Mouse (Mus musculus) urinary bladder, adult 2 months (tissue): ENCODE measurements around the gene Fmo4. TPM values are rescaled to one million over a fixed set of nuclear protein-coding genes. Genes with fewer than 3 reads are reported as not detected.

Experiments
- DNase-seq: peaks from one replicate; pipeline ENCODE4 v3.0.0; 2022; ENCODE audit warnings: low spot score
- polyA plus RNA-seq: library from polyadenylated mRNA; depleted of rRNA; stranded (reverse); fragments of >200 nt; gene quantifications from 2 replicates; pipeline ENCODE4 v1.2.3, GENCODE M21; 2012; rRNA removed

The Fmo4 gene
- polyA plus RNA-seq: 1.2 and 1.7 TPM in 2 replicates

- DNase-seq: no peak
These were observed at the start of gene Fmo4 for GRCm38 (mm10) chr1:162813836-162814156. Gene Fmo4 (minus strand): TSS chr1:162813972.

- DNase-seq: no peak
These were observed 48.6 kb upstream of the Fmo4 start for GRCm38 (mm10) chr1:162862328-162862727.

GRCm38 (mm10) chr1:162859996-162860605 is 46.3 kb upstream of the Fmo4 start:
- DNase-seq: no peak

GRCm38 (mm10) chr1:162859545-162859976 is 45.8 kb upstream of the Fmo4 start:
- no peak for DNase-seq

GRCm38 (mm10) chr1:162858748-162859130 is 45.0 kb upstream of the Fmo4 start:
- no peak for DNase-seq

GRCm38 (mm10) chr1:162857766-162858747 is 44.3 kb upstream of the Fmo4 start:
- no peak for DNase-seq

- DNase-seq: no peak
These were observed 40.2 kb upstream of the Fmo4 start for GRCm38 (mm10) chr1:162853812-162854482.

GRCm38 (mm10) chr1:162847554-162847953 is 33.8 kb upstream of the Fmo4 start:
- no peak for DNase-seq

- no peak for DNase-seq
These were observed 26.4 kb upstream of the Fmo4 start for GRCm38 (mm10) chr1:162840211-162840610.

- no peak for DNase-seq
These were observed 25.2 kb upstream of the Fmo4 start for GRCm38 (mm10) chr1:162838976-162839375.

GRCm38 (mm10) chr1:162834342-162834741 is 20.6 kb upstream of the Fmo4 start:
- no peak for DNase-seq

GRCm38 (mm10) chr1:162832574-162832953 is 18.8 kb upstream of the Fmo4 start:
- DNase-seq: no peak

- DNase-seq: no peak
These were observed 18.2 kb upstream of the Fmo4 start for GRCm38 (mm10) chr1:162831838-162832573.

- no peak for DNase-seq
These were observed 5.5 kb upstream of the Fmo4 start for GRCm38 (mm10) chr1:162819280-162819679.

- no peak for DNase-seq
These were observed 1.8 kb upstream of the Fmo4 start for GRCm38 (mm10) chr1:162815381-162816127.

GRCm38 (mm10) chr1:162814932-162815331 is 1.2 kb upstream of the Fmo4 start:
- DNase-seq: no peak

- no peak for DNase-seq
These were observed 483 bp downstream of the Fmo4 start for GRCm38 (mm10) chr1:162813143-162813835.

GRCm38 (mm10) chr1:162808541-162808940 is 5.2 kb downstream of the Fmo4 start:
- DNase-seq: no peak

- DNase-seq: no peak
These were observed 6.3 kb downstream of the Fmo4 start for GRCm38 (mm10) chr1:162807441-162807840.

- no peak for DNase-seq
These were observed 8.8 kb downstream of the Fmo4 start for GRCm38 (mm10) chr1:162805011-162805410.
